Mouse (Mus musculus) midbrain, embryonic 15.5 days (tissue): ENCODE measurements at regions not wholly inside any gene's neighbourhood (a gene's known extent, or its start where the extent isn't known, plus 50 kb on each side); places are given as distances from the start of the nearest gene placed in this dataset.
A peak's percentile ranks its signal among the peaks of the same experiment; 100 is the strongest.

Source experiments
- ATAC-seq: fragments of 200-750 bp; cut with Nextera tagmentation; replicated peaks from 2 replicates; pipeline ENCODE4 v1.8.0; 2017; ENCODE audit warnings: moderate TSS enrichment
- H3K27ac ChIP-seq: fragments of 300-500 bp; sonication (generic); 2 replicates; pipeline ENCODE4 v1.5.1; 2015; ENCODE audit warnings: mild to moderate bottlenecking, inconsistent platforms
- H3K27me3 ChIP-seq: fragments of 300-500 bp; sonication (generic); replicated peaks from 2 replicates; pipeline ENCODE4 v1.6.1; 2015; ENCODE audit warnings: inconsistent platforms
- H3K36me3 ChIP-seq: fragments of 300-500 bp; sonication (generic); replicated peaks from 2 replicates; pipeline ENCODE4 v1.6.1; 2015; ENCODE audit warnings: inconsistent platforms
- H3K4me1 ChIP-seq: fragments of 300-500 bp; sonication (generic); 2 replicates; pipeline ENCODE4 v1.6.1; 2015; ENCODE audit warnings: inconsistent platforms
- H3K4me2 ChIP-seq: fragments of 300-500 bp; sonication (generic); 2 replicates; pipeline ENCODE4 v1.6.1; 2015; ENCODE audit warnings: inconsistent platforms, mild to moderate bottlenecking, moderate library complexity
- H3K4me3 ChIP-seq: fragments of 300-500 bp; sonication (generic); 2 replicates; pipeline ENCODE4 v1.5.1; 2015; ENCODE audit warnings: mild to moderate bottlenecking, inconsistent platforms
- H3K9ac ChIP-seq: fragments of 300-500 bp; sonication (generic); 2 replicates; pipeline ENCODE4 v1.6.1; 2015; ENCODE audit warnings: mild to moderate bottlenecking, inconsistent platforms
- H3K9me3 ChIP-seq: fragments of 300-500 bp; sonication (generic); 2 replicates; pipeline ENCODE4 v1.6.1; 2016; ENCODE audit warnings: inconsistent platforms
- WGBS: fragments of 180-500 bp; shearing (Covaris S2); methylation state at CpG from one replicate; pipeline ENCODE4 v1.1.7; 2015; ENCODE audit warnings: mixed read lengths; 5-methylcytosine and 5-hydroxymethylcytosine counted together

- Histone ChIP-seq H3K36me3 (no peaks in the 10 kb centered on the region), H3K4me1 (peaks cover 33% of the 10 kb centered on the region), H3K4me2 (no peak overlapping the region), H3K9ac (no peak overlapping the region), H3K9me3 (no peaks in the 10 kb centered on the region), H3K27ac (no peak overlapping the region), H3K27me3 (0 out of 2 replicates have a peak, but pooled peaks cover 7% of the 10 kb centered on the region), H3K4me3 (no peak overlapping the region)
- ATAC-seq: no peak
- WGBS: 6% methylated on average over 10 of the region's 10 CpGs
Measured at GRCm38 (mm10) chr4:124442491-124443129, 168.0 kb downstream of the 3100002H09Rik start.

DNA sequence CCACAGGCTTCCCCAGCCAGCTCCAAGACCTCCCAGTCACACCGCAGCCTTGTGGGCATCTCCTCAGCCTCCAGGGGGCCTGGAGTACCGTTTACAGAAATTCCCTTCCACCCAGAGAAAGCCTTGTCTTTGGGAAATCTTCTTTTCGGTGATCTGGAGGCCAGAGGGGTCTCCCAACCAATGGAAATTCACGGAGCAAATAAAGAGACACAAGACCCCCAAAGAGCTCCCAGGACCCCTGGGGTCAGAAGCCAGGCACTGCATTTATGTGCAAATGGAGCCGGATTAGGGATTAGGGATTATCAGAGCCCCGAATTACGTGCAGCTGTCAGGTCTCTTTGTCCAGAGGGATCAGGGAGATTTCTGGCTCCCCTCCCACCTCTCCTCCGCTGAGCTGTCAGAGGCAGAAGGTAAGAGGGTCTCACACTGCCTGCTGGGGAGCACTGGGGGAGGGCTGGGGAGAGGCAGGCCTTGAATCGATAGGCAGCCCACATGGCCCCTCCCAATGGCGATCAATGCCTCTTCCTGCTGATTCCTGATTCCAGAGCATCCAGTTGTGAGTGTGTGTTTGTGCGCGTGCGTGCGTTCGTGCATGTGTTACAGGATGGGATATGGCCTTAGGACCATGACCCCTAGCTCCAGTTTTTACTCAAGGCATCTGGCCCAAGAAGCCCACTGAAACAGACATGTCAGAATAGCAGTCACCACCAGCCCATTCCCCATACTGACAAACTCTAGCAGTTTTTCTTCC lies 168.7 kb downstream of the 3100002H09Rik start:
- Histone ChIP-seq H3K9me3 (no peaks in the 10 kb centered on the region), H3K27me3 (0 out of 2 replicates have a peak, but pooled peaks cover 7% of the 10 kb centered on the region), H3K27ac (no peak overlapping the region), H3K4me3 (no peak overlapping the region), H3K9ac (no peak overlapping the region), H3K36me3 (no peaks in the 10 kb centered on the region), H3K4me2 (no peak overlapping the region), H3K4me1 (peaks cover 33% of the 10 kb centered on the region)
- peak; percentile 52 for ATAC-seq
- 4% methylated on average over 15 of the region's 15 CpGs for WGBS

DNA sequence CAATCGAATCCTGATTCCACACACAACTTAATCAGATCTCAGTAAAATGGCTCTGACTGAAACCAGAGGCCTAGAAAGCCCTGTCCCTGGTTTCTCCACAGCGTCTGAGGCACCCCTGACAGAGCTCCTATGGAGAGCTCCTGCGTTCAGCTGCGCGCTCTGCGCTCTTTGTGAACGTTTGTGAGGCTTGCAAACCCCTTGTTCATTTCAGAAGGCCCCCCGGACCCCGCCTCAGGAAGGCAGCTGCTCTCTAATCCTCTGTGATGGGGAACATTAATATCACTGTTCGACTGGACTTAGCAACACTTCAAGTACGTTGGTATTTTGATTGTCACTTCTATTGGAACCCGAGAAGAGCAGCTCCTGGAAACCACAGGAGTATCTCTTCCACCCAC lies 175.6 kb downstream of the 3100002H09Rik start:
- Histone ChIP-seq H3K4me2 (no peak overlapping the region), H3K4me3 (no peak overlapping the region), H3K36me3 (no peaks in the 10 kb centered on the region), H3K4me1 (peaks cover 10% of the 10 kb centered on the region), H3K9ac (no peak overlapping the region), H3K9me3 (no peaks in the 10 kb centered on the region), H3K27me3 (peaks cover 4% of the 10 kb centered on the region; the same call in 1 of the 2 replicates), H3K27ac (no peak overlapping the region)
- no peak for ATAC-seq
- 17% methylated on average over 12 of the region's 12 CpGs for WGBS

- H3K4me2 ChIP-seq: peak overlapping the region; percentile 19
- H3K4me3 ChIP-seq: no peak overlapping the region
- H3K4me1 ChIP-seq: peaks cover 10% of the 10 kb centered on the region
- no peak overlapping the region for H3K9ac ChIP-seq
- H3K27ac ChIP-seq: no peak overlapping the region
- WGBS: 6% methylated on average over 22 of the region's 25 CpGs
- ATAC-seq: no peak
- peaks cover 4% of the 10 kb centered on the region; the same call in 1 of the 2 replicates for H3K27me3 ChIP-seq
- no peaks in the 10 kb centered on the region for H3K36me3 ChIP-seq
- no peaks in the 10 kb centered on the region for H3K9me3 ChIP-seq
Measured at GRCm38 (mm10) chr4:124434059-124435039, 176.3 kb downstream of the 3100002H09Rik start.

- Histone ChIP-seq H3K36me3 (no peaks in the 10 kb centered on the region), H3K27me3 (peaks cover 4% of the 10 kb centered on the region; the same call in 1 of the 2 replicates), H3K27ac (no peak overlapping the region), H3K9me3 (no peaks in the 10 kb centered on the region), H3K9ac (no peak overlapping the region), H3K4me3 (no peak overlapping the region), H3K4me2 (no peak overlapping the region), H3K4me1 (peaks cover 10% of the 10 kb centered on the region)
- ATAC-seq: no peak
- 80% methylated on average over 9 of the region's 9 CpGs for WGBS
Measured at GRCm38 (mm10) chr4:124433506-124433905, 177.1 kb downstream of the 3100002H09Rik start.

GRCm38 (mm10) chr4:124431193-124431592 lies 179.4 kb downstream of the 3100002H09Rik start:
- WGBS: 79% methylated on average over 16 of the region's 16 CpGs
- no peaks in the 10 kb centered on the region; the same call in none of the 2 replicates for H3K27me3 ChIP-seq

DNA sequence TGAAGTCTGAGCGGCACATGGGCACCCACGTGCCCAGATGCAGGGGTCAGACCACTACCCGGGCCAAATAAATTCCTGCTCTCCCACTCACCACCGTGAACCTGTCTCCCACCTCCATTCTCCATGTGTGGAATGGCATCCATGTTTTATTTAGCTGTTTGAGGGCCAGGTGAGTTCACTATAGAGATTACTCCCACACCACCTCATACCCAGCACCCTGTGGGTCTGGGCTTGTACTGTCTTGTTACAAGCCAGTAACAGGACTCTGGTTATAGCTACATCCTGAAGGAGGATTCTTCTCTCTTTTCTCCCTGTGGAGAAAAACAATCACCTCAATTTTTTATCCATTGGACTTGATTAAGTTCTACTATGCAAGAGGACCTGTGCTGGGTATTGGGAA lies 181.8 kb downstream of the 3100002H09Rik start:
- no peak overlapping the region for H3K27ac ChIP-seq
- H3K4me2 ChIP-seq: no peak overlapping the region
- H3K4me1 ChIP-seq: no peaks in the 10 kb centered on the region
- WGBS: 91% methylated on average over 4 of the region's 4 CpGs
- no peaks in the 10 kb centered on the region for H3K9me3 ChIP-seq
- no peaks in the 10 kb centered on the region; the same call in none of the 2 replicates for H3K27me3 ChIP-seq
- no peak overlapping the region for H3K9ac ChIP-seq
- H3K4me3 ChIP-seq: no peak overlapping the region
- ATAC-seq: no peak
- H3K36me3 ChIP-seq: no peaks in the 10 kb centered on the region

More at GRCm38 (mm10) chr4:124431193-124431592, 179.4 kb downstream of the 3100002H09Rik start:
- ATAC-seq: no peak
- Histone ChIP-seq H3K9ac (no peak overlapping the region), H3K9me3 (no peaks in the 10 kb centered on the region), H3K4me2 (no peak overlapping the region), H3K36me3 (no peaks in the 10 kb centered on the region), H3K27ac (no peak overlapping the region), H3K4me3 (no peak overlapping the region), H3K4me1 (peaks cover 10% of the 10 kb centered on the region)

DNA sequence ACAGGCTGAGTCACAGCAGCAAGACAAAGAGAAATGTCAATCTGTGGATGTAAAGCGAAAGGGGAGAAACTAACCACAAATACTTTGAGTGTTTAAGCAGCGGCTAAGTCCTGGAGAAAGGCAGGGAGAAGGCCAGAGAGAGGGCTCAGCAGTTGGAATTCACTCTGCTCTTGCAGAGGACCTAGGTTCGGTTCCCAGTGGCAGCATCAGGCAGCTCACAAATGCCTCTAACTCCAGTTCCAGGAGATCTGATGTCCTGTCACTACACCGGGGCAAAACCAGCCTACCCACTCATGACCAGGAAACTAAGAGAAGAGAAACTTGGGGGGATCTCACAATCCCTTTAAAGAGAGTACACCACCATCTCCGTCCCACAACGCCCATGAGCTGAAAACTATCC lies 188.2 kb downstream of the 3100002H09Rik start:
- H3K27me3 ChIP-seq: no peaks in the 10 kb centered on the region; the same call in 1 of the 2 replicates
- H3K4me2 ChIP-seq: no peak overlapping the region
- H3K9me3 ChIP-seq: no peaks in the 10 kb centered on the region
- H3K27ac ChIP-seq: no peak overlapping the region
- ATAC-seq: no peak
- peaks cover 4% of the 10 kb centered on the region; the same call in 1 of the 2 replicates for H3K4me1 ChIP-seq
- WGBS: 86% methylated on average over 6 of the region's 6 CpGs
- H3K36me3 ChIP-seq: no peaks in the 10 kb centered on the region
- H3K9ac ChIP-seq: no peak overlapping the region
- H3K4me3 ChIP-seq: no peak overlapping the region

DNA sequence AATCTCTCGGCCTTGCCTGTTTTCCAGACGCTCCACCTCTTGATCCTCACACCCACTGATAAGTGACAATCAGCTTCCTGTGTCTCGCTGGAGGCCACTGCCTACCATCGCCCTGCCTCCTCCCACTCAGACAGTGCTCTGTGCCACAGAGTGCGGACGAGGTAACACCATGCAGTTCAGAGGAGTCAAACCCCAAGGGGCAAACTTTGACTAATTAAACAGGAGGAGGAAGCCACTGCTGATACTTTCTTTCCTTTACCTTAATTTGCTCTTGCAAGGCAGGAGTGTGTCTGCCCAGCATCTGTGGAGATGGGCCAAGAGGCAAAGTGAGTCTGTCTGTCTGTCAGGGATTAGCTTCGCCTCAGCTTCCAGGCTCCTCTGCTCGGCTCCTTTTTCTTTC lies 192.2 kb downstream of the 3100002H09Rik start:
- ATAC-seq: no peak
- no peak overlapping the region for H3K9ac ChIP-seq
- H3K4me2 ChIP-seq: no peak overlapping the region
- no peak overlapping the region for H3K27ac ChIP-seq
- no peaks in the 10 kb centered on the region for H3K36me3 ChIP-seq
- 37% methylated on average over 8 of the region's 8 CpGs for WGBS
- H3K9me3 ChIP-seq: no peaks in the 10 kb centered on the region
- H3K4me1 ChIP-seq: peaks cover 4% of the 10 kb centered on the region; the same call in 1 of the 2 replicates
- no peak overlapping the region for H3K4me3 ChIP-seq
- H3K27me3 ChIP-seq: no peaks in the 10 kb centered on the region

- H3K27me3 ChIP-seq: no peaks in the 10 kb centered on the region
- ATAC-seq: no peak
- no peaks in the 10 kb centered on the region for H3K36me3 ChIP-seq
- H3K9me3 ChIP-seq: no peaks in the 10 kb centered on the region
- H3K9ac ChIP-seq: no peak overlapping the region
- H3K4me2 ChIP-seq: no peak overlapping the region
- H3K4me1 ChIP-seq: peaks cover 4% of the 10 kb centered on the region; the same call in 1 of the 2 replicates
- WGBS: 88% methylated on average over 8 of the region's 8 CpGs
- no peak overlapping the region for H3K4me3 ChIP-seq
- H3K27ac ChIP-seq: no peak overlapping the region
Measured at GRCm38 (mm10) chr4:124417176-124417575, 193.4 kb downstream of the 3100002H09Rik start.

- WGBS: 95% methylated on average over 6 of the region's 6 CpGs
Measured at GRCm38 (mm10) chr4:124416266-124416665, 194.3 kb downstream of the 3100002H09Rik start.

DNA sequence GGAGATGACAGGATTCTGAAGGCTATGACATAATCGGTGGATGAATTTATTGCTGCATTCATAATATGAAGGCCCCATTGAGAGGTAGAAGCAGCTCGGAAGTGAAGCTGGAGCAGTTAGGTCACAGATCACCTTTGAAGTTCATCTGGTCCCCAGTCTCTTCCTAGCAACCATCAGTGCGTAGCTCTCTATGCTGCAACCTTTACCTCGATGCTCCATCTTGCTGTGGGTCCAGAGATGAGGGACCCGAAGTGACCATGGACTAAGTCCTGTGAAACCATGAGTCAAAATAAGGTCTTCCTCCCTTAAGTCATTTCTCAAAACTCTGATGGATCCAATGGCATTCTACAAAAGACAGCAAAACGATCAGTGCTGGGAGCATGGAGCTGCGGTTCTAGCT lies 196.2 kb downstream of the 3100002H09Rik start:
- no peak for ATAC-seq
- no peaks in the 10 kb centered on the region for H3K36me3 ChIP-seq
- H3K4me2 ChIP-seq: no peak overlapping the region
- 92% methylated on average over 7 of the region's 7 CpGs for WGBS
- no peak overlapping the region for H3K27ac ChIP-seq
- no peak overlapping the region for H3K9ac ChIP-seq
- H3K27me3 ChIP-seq: no peaks in the 10 kb centered on the region
- H3K4me1 ChIP-seq: peaks cover 4% of the 10 kb centered on the region; the same call in 1 of the 2 replicates
- H3K4me3 ChIP-seq: no peak overlapping the region
- H3K9me3 ChIP-seq: no peaks in the 10 kb centered on the region

More at GRCm38 (mm10) chr4:124416266-124416665, 194.3 kb downstream of the 3100002H09Rik start:
- Histone ChIP-seq H3K27ac (no peak overlapping the region), H3K4me1 (peaks cover 4% of the 10 kb centered on the region; the same call in 1 of the 2 replicates), H3K4me2 (no peak overlapping the region), H3K9ac (no peak overlapping the region), H3K9me3 (no peaks in the 10 kb centered on the region), H3K4me3 (no peak overlapping the region), H3K27me3 (no peaks in the 10 kb centered on the region), H3K36me3 (no peaks in the 10 kb centered on the region)
- no peak for ATAC-seq
